In the genomic region with DNA sequence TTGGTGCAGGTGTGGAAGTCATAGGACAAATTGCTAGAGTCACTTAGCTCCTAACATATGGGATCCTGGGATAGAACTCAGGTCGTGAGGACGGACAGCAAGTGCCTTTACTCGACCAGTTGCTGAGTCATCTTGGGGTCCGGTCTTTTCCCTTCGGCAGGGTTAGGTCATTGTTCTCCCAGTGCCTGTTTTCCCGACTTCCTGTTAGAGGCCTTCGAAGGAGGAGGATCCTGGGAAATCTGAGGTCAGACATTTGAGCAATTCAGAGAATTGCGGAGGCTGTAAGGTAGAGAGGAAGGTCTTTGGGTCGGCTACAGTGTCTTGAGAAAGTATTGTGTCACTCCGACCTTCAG, we compare ENCODE assay signal across 9 mouse cellular contexts. TPM values are rescaled to one million over a fixed set of nuclear protein-coding genes. Genes with fewer than 3 reads are reported as not detected.
DNase-seq lines count a peak whose midpoint lies in the region; ATAC-seq and TF ChIP-seq lines count a peak whose summit lies in the region.
"Had no signal": no experiment of that assay in that cellular context is flagged by ENCODE, and none has a peak within 500 bp of the region (broad histone marks: within the 10 kb centered on the region; RNA-seq: fewer than 3 reads in every experiment).

No protein-coding gene starts in this region.

- H3K9ac ChIP-seq in heart, embryonic 13.5 days = peak overlapping the region; percentile 91
- peak overlapping the region; percentile 86 for H3K9ac ChIP-seq in limb, embryonic 13.5 days
- peak overlapping the region; percentile 87 for H3K9ac ChIP-seq in midbrain, embryonic 14.5 days (replicated peaks; ENCODE audit: low read length)

- WGBS in thymus, adult 2 months = 28% methylated on average over 10 of the region's 10 CpGs
- 14% methylated on average over 10 of the region's 10 CpGs for WGBS in heart, embryonic 13.5 days
- 26% methylated on average over 10 of the region's 10 CpGs for WGBS in limb, embryonic 13.5 days
- WGBS in midbrain, embryonic 14.5 days = 15% methylated on average over 10 of the region's 10 CpGs

- H3K27ac ChIP-seq in thymus, adult 2 months (ENCODE audit: control insufficient read depth, insufficient read depth, low read length) = no peak overlapping the region
- peak overlapping the region; percentile 95 for H3K27ac ChIP-seq in heart, embryonic 13.5 days (replicated peaks)
- peak overlapping the region; percentile 77; the same call in 1 of the 2 replicates for H3K27ac ChIP-seq in limb, embryonic 13.5 days
- H3K27ac ChIP-seq in midbrain, embryonic 14.5 days (replicated peaks; ENCODE audit: low read depth, low read length) = peak overlapping the region; percentile 88

- H3K36me3 ChIP-seq in thymus, adult 2 months (ENCODE audit: control insufficient read depth, insufficient read depth, low read length) = no peaks in the 10 kb centered on the region
- H3K36me3 ChIP-seq in heart, embryonic 13.5 days = no peaks in the 10 kb centered on the region
- no peaks in the 10 kb centered on the region for H3K36me3 ChIP-seq in limb, embryonic 13.5 days
- no peaks in the 10 kb centered on the region for H3K36me3 ChIP-seq in midbrain, embryonic 14.5 days (ENCODE audit: control insufficient read depth, insufficient read depth, low read length)

- no peaks in the 10 kb centered on the region for H3K9me3 ChIP-seq in heart, embryonic 13.5 days
- H3K9me3 ChIP-seq in limb, embryonic 13.5 days = no peaks in the 10 kb centered on the region
- no peaks in the 10 kb centered on the region for H3K9me3 ChIP-seq in midbrain, embryonic 14.5 days (ENCODE audit: control insufficient read depth, low read length)

- H3K4me2 ChIP-seq in heart, embryonic 13.5 days = peak overlapping the region; percentile 96
- H3K4me2 ChIP-seq in limb, embryonic 13.5 days (replicated peaks) = peak overlapping the region; percentile 94
- H3K4me2 ChIP-seq in midbrain, embryonic 14.5 days (ENCODE audit: low read length) = peak overlapping the region; percentile 92

- TF ChIP-seq POLR2A in thymus, adult 2 months (IDR thresholded peaks at IDR 0.05; ENCODE audit: control insufficient read depth, extremely low read depth, insufficient read depth, low read length, poor library complexity) = no peak

- no peak for DNase-seq in thymus, adult 2 months
- no peak for DNase-seq in thymus, adult 18-20 months
- DNase-seq in midbrain, embryonic 14.5 days = no peak
- no peak for DNase-seq in layer of hippocampus, postnatal 14 days (ENCODE audit: low spot score in 2 of 2)
- no peak for DNase-seq in gastrocnemius, postnatal 10 days

- no peak for ATAC-seq in heart, embryonic 13.5 days (ENCODE audit: extremely low read depth, insufficient number of reproducible peaks, low FRiP score, low TSS enrichment)
- no peak for ATAC-seq in limb, embryonic 13.5 days (ENCODE audit: low FRiP score, low read depth)
- no peak for ATAC-seq in midbrain, embryonic 14.5 days (ENCODE audit: low FRiP score, low TSS enrichment)
- no peak for ATAC-seq in megakaryocyte-erythroid progenitor cell, adult 5-6 weeks (replicated peaks; ENCODE audit: low FRiP score, low TSS enrichment, poor library complexity, severe bottlenecking)

- H3K27me3 ChIP-seq in thymus, adult 2 months (ENCODE audit: control insufficient read depth, insufficient read depth, low read length) = no peaks in the 10 kb centered on the region
- no peaks in the 10 kb centered on the region for H3K27me3 ChIP-seq in heart, embryonic 13.5 days (replicated peaks)
- no peaks in the 10 kb centered on the region for H3K27me3 ChIP-seq in limb, embryonic 13.5 days
- no peaks in the 10 kb centered on the region for H3K27me3 ChIP-seq in midbrain, embryonic 14.5 days (ENCODE audit: control insufficient read depth, insufficient read depth, low read length)

- H3K4me1 ChIP-seq in thymus, adult 2 months (replicated peaks; ENCODE audit: control insufficient read depth, insufficient read depth, low read length) = peaks cover 23% of the 10 kb centered on the region
- peaks cover 31% of the 10 kb centered on the region for H3K4me1 ChIP-seq in heart, embryonic 13.5 days
- peaks cover 13% of the 10 kb centered on the region; the same call in 1 of the 2 replicates for H3K4me1 ChIP-seq in limb, embryonic 13.5 days
- peaks cover 10% of the 10 kb centered on the region; the same call in 1 of the 2 replicates for H3K4me1 ChIP-seq in midbrain, embryonic 14.5 days (ENCODE audit: control insufficient read depth, insufficient read depth, low read length)

- peak overlapping the region; percentile 97 for H3K4me3 ChIP-seq in thymus, adult 2 months (ENCODE audit: control insufficient read depth, insufficient read depth, low read length)
- H3K4me3 ChIP-seq in heart, embryonic 13.5 days = peak overlapping the region; percentile 77
- H3K4me3 ChIP-seq in limb, embryonic 13.5 days = peak overlapping the region; percentile 73
- H3K4me3 ChIP-seq in midbrain, embryonic 14.5 days (replicated peaks; ENCODE audit: low read depth, low read length) = peak overlapping the region; percentile 66

- TF ChIP-seq CTCF in thymus, adult 2 months (IDR thresholded peaks at IDR 0.05; ENCODE audit: borderline replicate concordance, control insufficient read depth, extremely low read depth, insufficient read depth, low read length, poor library complexity) = no peak

RNA-seq across cellular contexts. Expression of a gene that starts 19.2 kb away (rescaled TPM):
- polyA plus RNA-seq in thymus, adult 2 months (2012; rRNA removed) = 9.3 and 17.1 TPM in 2 replicates
- polyA plus RNA-seq in heart, embryonic 13.5 days (2015; fragmentation: Nextera tagmentation; extraction: Ambion mirVana) = 4.5 and 5.1 TPM in 2 replicates
- polyA plus RNA-seq in limb, embryonic 13.5 days (2015; fragmentation: Nextera tagmentation; extraction: Ambion mirVana) = 7.0 and 7.1 TPM in 2 replicates
- 5.2 and 6.5 TPM in 2 replicates for polyA plus RNA-seq in midbrain, embryonic 14.5 days (2014; fragmentation: Nextera tagmentation; extraction: Ambion mirVana)
- 1 to 10 TPM; 4.1 TPM for total RNA-seq in layer of hippocampus, postnatal 14 days (2021)
- total RNA-seq in megakaryocyte-erythroid progenitor cell, adult 5-6 weeks (2014; fragmentation: Nextera tagmentation) = 4.9 and 8.3 TPM in 2 replicates
- 0.30 and 6.7 TPM in 2 replicates for total RNA-seq in megakaryocyte-erythroid progenitor cell, adult 5-6 weeks (2017)
- 1 to 10 TPM; 6.6 to 8.1 TPM for total RNA-seq in gastrocnemius, postnatal 10 days (2021)

RNA-seq across cellular contexts. Expression of a gene that starts 50.6 kb away (rescaled TPM):
- polyA plus RNA-seq in thymus, adult 2 months (2012; rRNA removed) = 1.8 and 2.0 TPM in 2 replicates
- polyA plus RNA-seq in heart, embryonic 13.5 days (2015; fragmentation: Nextera tagmentation; extraction: Ambion mirVana) = 0.04 TPM in 1 of 2 replicates, not detected in the other
- polyA plus RNA-seq in limb, embryonic 13.5 days (2015; fragmentation: Nextera tagmentation; extraction: Ambion mirVana) = 1.9 TPM in 2 replicates
- polyA plus RNA-seq in midbrain, embryonic 14.5 days (2014; fragmentation: Nextera tagmentation; extraction: Ambion mirVana) = 0.17 and 0.24 TPM in 2 replicates
- under 1 TPM; 0.07 to 0.14 TPM for total RNA-seq in layer of hippocampus, postnatal 14 days (2021)
- total RNA-seq in megakaryocyte-erythroid progenitor cell, adult 5-6 weeks (2014; fragmentation: Nextera tagmentation) = not detected in 2 replicates
- not detected in 2 replicates for total RNA-seq in megakaryocyte-erythroid progenitor cell, adult 5-6 weeks (2017)
- total RNA-seq in gastrocnemius, postnatal 10 days (2021) = 100 to 1,000 TPM; 101 to 103 TPM
- total RNA-seq: neutrophil, adult 5-6 weeks had no signal
